Mouse (Mus musculus) megakaryocyte, embryonic 14.5 days (primary cell): ENCODE data around the gene Txndc12. TPM values are rescaled to one million over a fixed set of nuclear protein-coding genes. Genes with fewer than 3 reads are reported as not detected.

Source experiments
- H3K27me3 ChIP-seq: replicated peaks from 2 replicates; pipeline ENCODE3; 2012; ENCODE audit warnings: inconsistent platforms
- H3K36me3 ChIP-seq: replicated peaks from 2 replicates; pipeline ENCODE3; 2012; ENCODE audit warnings: low read length, inconsistent platforms, mixed read lengths
- H3K4me1 ChIP-seq: 2 replicates; pipeline ENCODE4 v1.6.1; 2012; ENCODE audit warnings: inconsistent platforms
- H3K4me3 ChIP-seq: replicated peaks from 2 replicates; pipeline ENCODE3; 2012; ENCODE audit warnings: moderate library complexity, mild to moderate bottlenecking, inconsistent platforms
- H3K9me3 ChIP-seq: 2 replicates; pipeline ENCODE4 v1.6.1; 2012; ENCODE audit warnings: inconsistent platforms
- FLI1 ChIP-seq: IDR thresholded peaks from 2 replicates; pipeline ENCODE4 v1.6.1; 2012; ENCODE audit warnings: low read length, inconsistent platforms, mixed read lengths
- GATA1 ChIP-seq: IDR thresholded peaks from 3 replicates; pipeline ENCODE4 v1.6.1; 2012; ENCODE audit warnings: mixed read lengths, low read length, inconsistent platforms, borderline replicate concordance
- polyA plus RNA-seq: library from polyadenylated mRNA; stranded (reverse); fragments of >175 nt; gene quantifications from 2 replicates; pipeline ENCODE4 v1.2.3, GENCODE M21; 2012; ENCODE audit warnings: low replicate concordance; ENCODE audit not compliant: insufficient read depth

Txndc12 gene
- polyA plus RNA-seq, result 6.4 TPM in 1 of 2 replicates, not detected in the other

GRCm38 (mm10) chr4:108834115-108834970 is at the start of gene Txndc12:
Txndc12 (plus strand) TSS chr4:108834601.
- no peaks in the 10 kb centered on the region for H3K27me3 ChIP-seq
- TF ChIP-seq FLI1 (no peak), GATA1 (no peak)
- H3K36me3 ChIP-seq, result peaks cover 9% of the 10 kb centered on the region
- H3K4me1 ChIP-seq, result peaks cover 35% of the 10 kb centered on the region
- H3K9me3 ChIP-seq, result no peaks in the 10 kb centered on the region
- H3K4me3 ChIP-seq, result peak within 1 kb of the TSS; percentile 96

GRCm38 (mm10) chr4:108789258-108789936 is 45.0 kb upstream of the Txndc12 start:
- TF ChIP-seq GATA1 (no peak), FLI1 (no peak)
- H3K4me1 ChIP-seq, result no peaks in the 10 kb centered on the region
- H3K27me3 ChIP-seq, result peaks cover 12% of the 10 kb centered on the region
- no peaks in the 10 kb centered on the region for H3K36me3 ChIP-seq
- H3K9me3 ChIP-seq, result no peaks in the 10 kb centered on the region
- no peak overlapping the region for H3K4me3 ChIP-seq

GRCm38 (mm10) chr4:108790507-108790906 is 43.9 kb upstream of the Txndc12 start:
- Histone ChIP-seq H3K4me3 (no peak overlapping the region), H3K36me3 (no peaks in the 10 kb centered on the region), H3K4me1 (no peaks in the 10 kb centered on the region), H3K9me3 (no peaks in the 10 kb centered on the region), H3K27me3 (peaks cover 12% of the 10 kb centered on the region)
- no peak for TF ChIP-seq GATA1
- no peak for TF ChIP-seq FLI1

- H3K9me3 ChIP-seq, result no peaks in the 10 kb centered on the region
- no peak overlapping the region for H3K4me3 ChIP-seq
- 0 out of 2 replicates have a peak, but pooled peaks cover 4% of the 10 kb centered on the region for H3K4me1 ChIP-seq
- peaks cover 11% of the 10 kb centered on the region for H3K27me3 ChIP-seq
- no peaks in the 10 kb centered on the region for H3K36me3 ChIP-seq
- TF ChIP-seq GATA1 (no peak), FLI1 (no peak)
These were observed 40.5 kb upstream of the Txndc12 start for GRCm38 (mm10) chr4:108793941-108794340.

- Histone ChIP-seq H3K4me3 (no peak overlapping the region), H3K9me3 (no peaks in the 10 kb centered on the region), H3K4me1 (0 out of 2 replicates have a peak, but pooled peaks cover 4% of the 10 kb centered on the region), H3K27me3 (peaks cover 6% of the 10 kb centered on the region), H3K36me3 (no peaks in the 10 kb centered on the region)
- TF ChIP-seq GATA1 (no peak), FLI1 (no peak)
These were observed 37.7 kb upstream of the Txndc12 start for GRCm38 (mm10) chr4:108796701-108797100.

- peaks cover 6% of the 10 kb centered on the region for H3K27me3 ChIP-seq
- TF ChIP-seq FLI1 (no peak), GATA1 (no peak)
- 0 out of 2 replicates have a peak, but pooled peaks cover 4% of the 10 kb centered on the region for H3K4me1 ChIP-seq
- no peaks in the 10 kb centered on the region for H3K36me3 ChIP-seq
- H3K9me3 ChIP-seq, result no peaks in the 10 kb centered on the region
- H3K4me3 ChIP-seq, result no peak overlapping the region
These were observed 36.1 kb upstream of the Txndc12 start for GRCm38 (mm10) chr4:108798083-108798830.

GRCm38 (mm10) chr4:108803535-108803934 is 30.9 kb upstream of the Txndc12 start:
- Histone ChIP-seq H3K27me3 (peaks cover 12% of the 10 kb centered on the region), H3K9me3 (no peaks in the 10 kb centered on the region), H3K4me1 (peaks cover 5% of the 10 kb centered on the region; the same call in 1 of the 2 replicates), H3K4me3 (no peak overlapping the region), H3K36me3 (no peaks in the 10 kb centered on the region)
- TF ChIP-seq FLI1 (no peak), GATA1 (no peak)

GRCm38 (mm10) chr4:108811142-108811541 is 23.3 kb upstream of the Txndc12 start:
- TF ChIP-seq FLI1 (no peak), GATA1 (no peak)
- H3K9me3 ChIP-seq, result no peaks in the 10 kb centered on the region
- H3K27me3 ChIP-seq, result peaks cover 9% of the 10 kb centered on the region
- H3K36me3 ChIP-seq, result peaks cover 6% of the 10 kb centered on the region
- peaks cover 5% of the 10 kb centered on the region; the same call in 1 of the 2 replicates for H3K4me1 ChIP-seq
- H3K4me3 ChIP-seq, result no peak overlapping the region

- H3K9me3 ChIP-seq, result no peaks in the 10 kb centered on the region
- peaks cover 6% of the 10 kb centered on the region for H3K36me3 ChIP-seq
- no peak overlapping the region for H3K4me3 ChIP-seq
- peaks cover 9% of the 10 kb centered on the region for H3K27me3 ChIP-seq
- H3K4me1 ChIP-seq, result peaks cover 5% of the 10 kb centered on the region; the same call in 1 of the 2 replicates
- TF ChIP-seq FLI1 (no peak), GATA1 (no peak)
These were observed 22.9 kb upstream of the Txndc12 start for GRCm38 (mm10) chr4:108811550-108811949.
